Mouse (Mus musculus): ENCODE data around the gene Pole4.
"Not testable (repeated sequence)": the region's sequence is repeated elsewhere in the genome, so short reads cannot be mapped to it uniquely, and the experiment has no call there.

The Pole4 gene

GRCm38 (mm10) chr6:82715253-82715652 lies 10.1 kb upstream of the Pole4 start:
- no peak for DNase-seq (ENCODE audit: low spot score)

DNA sequence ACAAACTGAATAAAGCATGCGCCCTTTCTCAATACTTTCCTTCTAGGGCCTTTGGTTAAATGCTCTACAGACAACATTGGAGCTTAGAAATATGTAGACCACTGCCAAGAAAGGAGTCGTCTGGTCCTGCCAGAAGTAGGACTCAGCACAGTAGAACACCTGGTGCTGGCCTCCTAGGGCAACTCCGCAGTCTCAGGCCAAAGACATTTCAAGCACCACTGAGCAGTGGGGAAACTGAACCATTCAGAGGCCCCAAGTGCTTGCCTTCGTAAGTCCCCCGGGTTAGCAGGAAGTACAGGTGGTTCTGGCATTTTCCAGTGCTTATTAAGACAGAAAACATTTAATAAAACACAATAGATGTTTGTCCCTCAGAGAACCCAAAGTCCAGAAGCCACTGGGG lies 9.7 kb upstream of the Pole4 start:
- no peak for DNase-seq (ENCODE audit: low spot score)

GRCm38 (mm10) chr6:82714243-82714642 lies 9.1 kb upstream of the Pole4 start:
- peak; percentile 72 for DNase-seq (ENCODE audit: low spot score)

GRCm38 (mm10) chr6:82707742-82708141 lies 2.6 kb upstream of the Pole4 start:
- DNase-seq (ENCODE audit: low spot score) = no peak

GRCm38 (mm10) chr6:82707241-82707640 lies 2.1 kb upstream of the Pole4 start:
- no peak for DNase-seq (ENCODE audit: low spot score)

- DNase-seq (ENCODE audit: low spot score) = no peak
Measured at GRCm38 (mm10) chr6:82703710-82704109, 1.5 kb downstream of the Pole4 start.

GRCm38 (mm10) chr6:82702593-82703017 lies 2.6 kb downstream of the Pole4 start:
- DNase-seq (ENCODE audit: low spot score) = peak; percentile 89

DNA sequence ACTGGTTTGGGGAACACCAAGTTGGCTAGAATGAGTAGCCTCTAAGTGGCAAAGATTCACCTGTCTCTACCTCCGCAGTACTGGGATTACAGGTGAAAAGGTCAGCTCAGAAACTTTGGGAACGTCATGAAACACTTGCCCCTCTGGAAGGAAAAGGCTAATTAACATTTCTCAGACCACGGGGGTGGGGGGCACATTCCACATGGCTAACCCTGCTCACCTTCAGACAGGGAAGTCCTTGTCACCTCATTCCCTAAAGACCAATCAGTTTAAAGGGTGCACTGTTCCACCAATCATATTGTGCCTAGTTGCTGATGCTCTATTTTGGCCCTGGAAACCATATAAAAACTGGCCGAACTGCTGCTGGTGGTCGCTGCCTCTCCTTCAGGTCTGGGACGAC lies 3.9 kb downstream of the Pole4 start:
- DNase-seq (ENCODE audit: low spot score) = no peak

DNA sequence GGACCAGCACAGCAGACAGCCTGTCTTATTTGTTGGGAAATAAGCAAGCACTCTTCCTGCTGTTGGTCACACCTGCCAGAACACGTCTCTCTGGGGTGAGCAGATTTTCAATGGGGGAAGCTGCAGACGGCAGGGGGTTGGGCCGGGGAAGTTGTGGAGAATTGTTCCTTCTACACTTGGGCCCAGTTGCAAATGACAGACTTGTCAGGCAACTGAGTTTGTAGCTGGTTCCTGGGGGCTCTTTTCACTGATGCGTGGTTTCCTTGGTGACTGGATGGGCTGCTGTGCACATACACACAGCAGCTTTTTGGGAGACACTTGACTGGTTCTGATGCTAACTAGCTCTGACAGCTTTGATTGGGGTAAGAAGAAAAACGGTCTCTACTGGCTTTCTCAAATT lies 5.3 kb downstream of the Pole4 start:
- no peak for DNase-seq (ENCODE audit: low spot score)

DNA sequence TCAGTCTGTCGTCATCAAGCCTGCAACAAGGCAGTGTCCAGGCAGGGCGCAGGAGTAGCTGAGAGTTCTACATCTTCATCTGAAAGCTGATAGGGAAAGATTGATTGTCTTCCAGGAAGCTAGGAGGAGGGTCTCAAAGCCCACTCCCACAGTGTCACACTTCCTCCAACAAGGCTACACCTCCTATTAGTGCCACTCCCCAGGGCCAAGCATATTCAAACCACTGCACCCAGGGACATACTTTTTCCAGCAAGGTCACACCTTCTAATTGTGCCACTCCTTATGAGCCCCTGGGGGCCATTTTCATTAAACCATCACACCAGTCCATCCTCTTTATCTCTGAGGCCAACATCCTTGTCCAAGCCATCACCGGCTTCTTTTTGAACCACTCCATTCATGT lies 8.4 kb downstream of the Pole4 start:
- DNase-seq (ENCODE audit: low spot score) = no peak

GRCm38 (mm10) chr6:82694668-82695067 lies 10.5 kb downstream of the Pole4 start:
- no peak for DNase-seq (ENCODE audit: low spot score)

- no peak for DNase-seq (ENCODE audit: low spot score)
Measured at GRCm38 (mm10) chr6:82689474-82689873, 15.7 kb downstream of the Pole4 start.

- not testable (repeated sequence) for DNase-seq (ENCODE audit: low spot score)
Measured at GRCm38 (mm10) chr6:82688586-82688985, 16.6 kb downstream of the Pole4 start.

- DNase-seq (ENCODE audit: low spot score) = no peak
Measured at GRCm38 (mm10) chr6:82684136-82684535, 21.0 kb downstream of the Pole4 start.

- not testable (repeated sequence) for DNase-seq (ENCODE audit: low spot score)
Measured at GRCm38 (mm10) chr6:82679286-82679685, 25.9 kb downstream of the Pole4 start.

GRCm38 (mm10) chr6:82677629-82678028 lies 27.5 kb downstream of the Pole4 start:
- DNase-seq (ENCODE audit: low spot score) = not testable (repeated sequence)

GRCm38 (mm10) chr6:82666480-82666879 lies 38.7 kb downstream of the Pole4 start:
- no peak for DNase-seq (ENCODE audit: low spot score)

DNA sequence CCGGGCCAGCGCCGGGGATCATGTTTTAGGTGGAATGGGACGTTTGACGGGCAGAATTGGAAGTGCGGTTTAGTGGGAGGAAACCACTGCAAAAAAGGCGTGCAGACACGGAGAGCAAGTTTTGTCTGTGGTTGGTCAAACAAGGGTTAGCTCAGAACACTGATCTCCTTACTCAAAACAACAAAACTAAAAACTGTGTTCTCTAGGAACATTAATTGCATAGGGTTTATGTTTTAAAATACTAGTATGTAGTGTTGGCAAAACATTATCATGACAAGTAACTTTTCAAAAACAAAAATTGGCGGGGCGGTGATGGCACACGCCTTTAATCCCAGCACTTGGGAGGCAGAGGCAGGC lies 52.0 kb downstream of the Pole4 start:
- no peak for DNase-seq (ENCODE audit: low spot score)

DNA sequence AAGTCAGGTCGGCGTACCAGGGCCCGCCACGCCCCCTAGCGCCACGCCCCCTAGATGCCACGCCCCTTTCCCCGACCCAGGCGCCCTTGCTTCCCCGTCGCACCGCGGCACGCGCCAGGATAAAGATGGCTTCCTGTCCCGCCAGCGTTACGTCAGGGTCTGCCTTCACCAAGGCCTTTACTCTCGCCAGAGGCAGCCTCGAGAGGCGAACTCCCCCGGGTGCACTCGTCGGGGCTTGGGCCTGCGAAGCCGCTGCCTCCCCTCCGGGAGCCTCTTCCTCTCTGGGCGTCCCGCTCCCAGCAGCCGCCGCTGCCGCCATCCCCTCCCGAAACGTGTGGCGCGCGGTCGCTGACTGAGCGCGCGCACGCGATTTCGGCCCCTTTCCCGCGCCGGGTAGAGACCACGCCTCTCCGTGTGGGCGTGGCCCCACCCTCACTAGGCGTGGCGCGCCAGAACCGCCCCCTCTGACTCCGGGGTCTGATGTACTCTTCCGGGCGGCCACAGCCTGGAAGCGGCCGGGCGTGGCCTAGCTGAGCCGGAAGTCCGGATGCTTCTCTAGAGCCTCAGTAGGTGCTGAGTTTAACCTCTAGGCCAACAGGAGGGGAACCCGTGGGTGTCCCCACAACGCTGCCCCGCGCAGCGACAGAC lies 52.5 kb downstream of the Pole4 start:
- DNase-seq (ENCODE audit: low spot score) = peak; percentile 96

DNA sequence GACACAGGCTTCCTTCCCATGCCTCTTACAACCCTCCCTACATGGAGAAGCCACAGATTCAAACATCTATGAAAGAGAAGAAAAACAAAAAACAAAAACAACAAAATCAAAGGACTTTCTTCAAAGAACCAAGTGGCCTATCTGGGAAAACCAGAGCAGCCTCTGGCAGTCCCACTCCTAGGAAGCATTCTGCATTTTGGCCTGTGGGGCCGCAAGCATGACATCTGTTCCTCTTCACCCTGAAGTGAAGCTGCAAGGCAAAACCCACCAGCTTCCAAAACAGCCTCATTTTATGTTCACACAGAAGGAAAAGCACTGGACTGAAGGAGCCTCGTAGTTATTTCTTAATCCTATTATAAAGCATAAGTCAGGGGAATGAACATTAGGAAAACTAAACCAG lies 56.1 kb downstream of the Pole4 start:
- no peak for DNase-seq (ENCODE audit: low spot score)

- DNase-seq (ENCODE audit: low spot score) = no peak
Measured at GRCm38 (mm10) chr6:82647940-82648655, 57.1 kb downstream of the Pole4 start.

GRCm38 (mm10) chr6:82647001-82647400 lies 58.2 kb downstream of the Pole4 start:
- DNase-seq (ENCODE audit: low spot score) = no peak

DNA sequence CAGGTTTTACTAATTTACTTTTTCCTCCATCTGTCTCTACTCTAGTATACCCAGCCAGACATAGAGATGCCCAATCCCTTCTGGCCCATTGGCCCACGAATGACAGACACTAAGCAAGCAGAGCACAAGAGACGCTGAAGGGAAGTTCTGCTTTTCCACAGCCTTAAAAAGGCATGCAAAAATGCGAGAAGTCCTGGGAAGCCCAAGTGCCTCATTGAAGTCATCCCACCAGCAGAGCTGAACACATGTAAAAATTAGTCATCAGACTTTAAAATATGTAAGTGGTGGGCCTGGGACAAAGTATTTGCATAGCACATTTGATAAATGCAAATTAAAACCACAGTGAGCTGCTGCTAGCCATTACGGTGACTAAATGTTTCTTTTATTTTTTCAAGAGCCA lies 65.1 kb downstream of the Pole4 start:
- DNase-seq (ENCODE audit: low spot score) = no peak

- not testable (repeated sequence) for DNase-seq (ENCODE audit: low spot score)
Measured at GRCm38 (mm10) chr6:82625331-82625730, 79.8 kb downstream of the Pole4 start.

Data from MN1 (cell line).